Mouse (Mus musculus) cerebellum, adult 2 months (tissue): Measurements from ENCODE around the gene Cstl1.

Experiments used
- CTCF ChIP-seq: fragments of 200-500 bp; IDR thresholded peaks from 2 replicates; pipeline ENCODE4 v1.5.1; 2011; ENCODE audit warnings: low read depth, mild to moderate bottlenecking, control low read depth, low read length, moderate library complexity, borderline replicate concordance; ENCODE audit not compliant: insufficient read depth
- POLR2A ChIP-seq: fragments of 200-500 bp; IDR thresholded peaks from 2 replicates; pipeline ENCODE4 v1.6.1; 2011; ENCODE audit warnings: low read length, control low read depth, borderline replicate concordance; ENCODE audit not compliant: insufficient read depth

- TF ChIP-seq POLR2A (no peak), CTCF (no peak)
Observed at GRCm38 (mm10) chr2:148743846-148744407, 6.2 kb upstream of the Cstl1 start.
